Mouse (Mus musculus) right cerebral cortex, postnatal 4 days (tissue): ENCODE results near the gene Gpx7.
"Not testable (repeated sequence)": the region's sequence is repeated elsewhere in the genome, so short reads cannot be mapped to it uniquely, and the experiment has no call there.

Experiments used
- DNase-seq: peaks from one replicate; pipeline ENCODE4 v3.0.0-alpha.2; 2022

The Gpx7 gene

GRCm38 (mm10) chr4:108388741-108389140 is 18.0 kb downstream of the Gpx7 start:
- no peak for DNase-seq

GRCm38 (mm10) chr4:108387681-108388253 is 19.0 kb downstream of the Gpx7 start:
- DNase-seq = peak; percentile 73

DNA sequence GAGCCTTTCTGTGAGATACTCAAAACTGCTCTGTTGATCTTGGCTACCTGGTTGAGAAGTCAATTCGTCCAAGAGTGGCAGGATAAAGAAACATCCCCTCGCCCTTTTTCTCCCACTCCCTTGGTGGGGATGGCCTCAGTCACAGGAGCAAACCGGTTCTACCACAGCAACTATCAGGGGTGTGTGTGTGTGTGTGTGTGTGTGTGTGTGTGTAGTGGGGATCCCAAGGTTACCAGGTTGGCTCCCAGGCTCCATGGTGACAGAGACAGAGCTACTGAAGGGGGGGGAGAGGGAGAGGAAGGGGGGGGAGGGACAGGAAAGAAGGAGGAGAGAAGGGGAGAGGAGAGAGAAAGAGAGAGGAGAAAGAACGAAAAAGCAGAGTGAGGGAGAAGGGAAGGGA is 19.7 kb downstream of the Gpx7 start:
- DNase-seq = no peak

DNA sequence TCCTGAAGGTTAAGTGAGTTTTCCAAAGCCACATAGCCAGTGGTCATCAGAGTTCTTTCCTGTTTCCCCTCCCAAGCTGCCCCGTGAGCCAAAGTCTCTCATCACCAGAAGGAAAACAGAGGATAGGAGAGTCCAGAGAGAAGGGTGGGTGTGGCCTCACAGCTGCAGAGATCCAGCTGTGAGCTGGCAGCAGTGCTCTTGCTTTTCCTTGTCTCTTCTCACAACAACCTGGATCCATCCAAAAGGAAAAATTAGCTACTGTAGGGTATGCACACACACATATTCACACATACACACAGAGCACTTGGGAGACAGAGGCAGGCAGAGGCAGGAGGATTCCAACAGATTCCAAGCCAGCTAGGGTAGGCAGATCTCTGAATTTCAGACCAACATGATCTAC is 20.7 kb downstream of the Gpx7 start:
- DNase-seq = no peak

- no peak for DNase-seq
These were observed 23.5 kb downstream of the Gpx7 start, which contains the start of gene Shisal2a for GRCm38 (mm10) chr4:108383183-108383714. Gene Shisal2a, minus strand, starts transcription at chr4:108383349.

- no peak for DNase-seq
These were observed 26.6 kb downstream of the Gpx7 start for GRCm38 (mm10) chr4:108380146-108380545.

- DNase-seq = no peak
These were observed 27.3 kb downstream of the Gpx7 start for GRCm38 (mm10) chr4:108379476-108379875.

GRCm38 (mm10) chr4:108372166-108372565 is 34.6 kb downstream of the Gpx7 start:
- DNase-seq = no peak

- DNase-seq = no peak
These were observed 35.3 kb downstream of the Gpx7 start for GRCm38 (mm10) chr4:108371421-108371820.

DNA sequence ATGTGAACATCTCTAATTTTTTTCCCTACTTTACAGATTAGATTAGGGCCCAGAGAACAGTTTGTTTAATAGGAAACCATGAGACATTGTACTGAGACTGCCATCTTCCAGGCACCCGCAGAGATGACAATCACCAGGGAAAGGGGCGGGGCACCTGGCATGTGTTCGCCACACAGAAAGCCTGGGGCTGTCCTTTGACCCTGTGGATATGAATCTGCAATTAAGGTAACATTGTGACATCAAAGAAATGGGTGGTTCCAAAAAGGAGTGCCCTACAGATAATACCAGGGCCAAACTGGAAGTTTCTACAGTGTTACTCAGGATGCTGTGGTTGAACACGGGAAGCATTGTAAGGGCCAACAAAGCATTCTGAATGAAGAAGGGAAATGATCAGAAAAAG is 36.4 kb downstream of the Gpx7 start:
- DNase-seq = no peak

DNA sequence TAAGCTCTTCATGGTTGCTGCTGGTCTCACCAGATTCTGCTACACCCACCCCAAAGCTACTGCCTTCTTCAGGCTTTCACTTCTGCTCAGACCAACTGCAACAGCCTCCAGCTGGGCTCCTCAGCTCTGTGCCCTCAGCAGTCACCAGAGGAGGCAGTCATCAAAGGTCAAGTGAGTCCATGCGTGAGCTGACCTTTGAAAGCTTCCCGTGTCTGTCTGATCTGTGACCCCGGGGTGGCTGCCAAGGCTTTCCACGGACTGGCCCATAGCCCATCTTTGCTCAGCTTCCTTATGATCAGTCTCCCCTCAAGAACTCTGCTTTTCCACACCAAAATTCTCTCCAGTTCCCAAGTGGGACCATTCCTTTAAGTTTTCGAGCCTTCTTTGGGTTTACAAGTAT is 37.5 kb downstream of the Gpx7 start:
- DNase-seq = no peak

DNA sequence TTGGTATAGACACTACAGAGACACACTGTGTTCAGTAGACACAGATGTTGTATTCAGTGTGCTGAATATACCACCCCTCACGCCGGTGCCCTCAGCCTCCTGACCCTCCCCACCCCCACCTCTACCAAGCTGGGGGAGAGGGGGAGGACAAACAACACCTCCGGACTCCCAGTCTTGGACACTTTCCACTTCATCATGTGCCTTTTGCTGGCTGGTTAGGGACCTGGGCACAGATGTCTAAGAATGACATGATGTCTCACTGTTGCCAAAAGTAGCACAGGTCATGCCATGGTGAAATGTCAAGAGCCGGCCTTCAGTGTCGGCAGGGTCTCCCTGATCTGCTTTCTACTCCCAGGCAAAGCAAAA is 42.7 kb downstream of the Gpx7 start:
- DNase-seq = no peak

GRCm38 (mm10) chr4:108363355-108364110 is 43.2 kb downstream of the Gpx7 start:
- DNase-seq = no peak

DNA sequence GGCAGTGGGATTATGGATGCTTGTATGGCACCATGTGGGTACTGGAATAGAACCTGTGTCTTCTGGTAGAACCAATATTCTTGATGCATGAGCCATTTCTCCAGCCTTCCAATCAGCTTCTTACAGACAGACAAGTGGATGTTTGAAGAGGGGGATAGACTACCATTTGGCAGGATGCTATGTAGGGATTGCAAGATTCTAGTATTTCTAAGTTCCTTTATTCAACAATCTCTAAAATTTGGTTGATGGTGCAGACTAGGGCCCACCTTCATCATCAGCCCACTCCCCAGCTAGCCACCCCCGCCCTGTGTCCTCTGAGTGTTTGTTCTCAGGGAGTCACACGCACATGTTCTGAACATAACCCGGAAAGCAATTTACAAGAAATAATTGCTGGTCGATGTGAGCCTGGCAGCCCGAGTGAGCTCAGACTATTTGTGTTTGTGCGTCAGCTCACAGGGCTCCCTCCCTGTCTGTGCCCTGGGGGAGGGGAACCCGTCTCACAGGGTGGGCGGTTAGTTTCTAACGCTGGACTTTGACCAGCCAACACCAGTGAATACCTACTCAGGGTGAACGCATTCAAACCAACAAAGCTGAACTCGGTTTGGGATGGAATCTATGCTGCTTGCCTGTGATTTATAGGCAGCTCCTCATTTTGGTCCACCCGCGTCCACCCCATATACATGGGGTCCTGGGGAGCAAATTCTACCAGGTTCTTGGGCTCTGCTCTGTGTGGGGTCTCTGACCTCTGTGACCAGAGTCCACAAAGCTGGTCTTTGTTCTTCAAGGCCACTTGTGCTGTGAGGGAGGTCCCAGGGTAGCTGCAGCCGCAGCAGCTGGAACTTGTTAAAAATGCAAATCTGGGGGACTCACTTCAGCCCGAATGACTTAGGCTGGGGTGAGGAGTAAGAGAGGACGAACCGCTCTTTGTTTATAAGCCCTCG is 44.2 kb downstream of the Gpx7 start:
- DNase-seq = no peak

- peak; percentile 97 for DNase-seq
These were observed 46.4 kb downstream of the Gpx7 start for GRCm38 (mm10) chr4:108360136-108361055.

GRCm38 (mm10) chr4:108358498-108358897 is 48.3 kb downstream of the Gpx7 start:
- DNase-seq = no peak

GRCm38 (mm10) chr4:108357458-108357857 is 49.3 kb downstream of the Gpx7 start:
- no peak for DNase-seq

GRCm38 (mm10) chr4:108353591-108353990 is 53.2 kb downstream of the Gpx7 start:
- not testable (repeated sequence) for DNase-seq

GRCm38 (mm10) chr4:108350819-108351218 is 55.9 kb downstream of the Gpx7 start:
- no peak for DNase-seq
